Mouse (Mus musculus) embryonic stem cell, embryonic (primary cell): Measurements from ENCODE around the gene Patj.

Source experiments
- CTCF ChIA-PET, 4 experiments: fragments of 300-600 bp in 2 of 4; fragments of 350-600 bp in 2 of 4; sonication (Branson Sonifier 250); formaldehyde crosslinking; loops; one replicate each; lab custom pipeline; 2022; ENCODE audit warnings: inconsistent platforms in 2 of 4; lab: Charles Lee
- POLR2A ChIA-PET, 4 experiments: fragments of 300-600 bp in 2 of 4; fragments of 350-600 bp in 2 of 4; sonication (Branson Sonifier 250); formaldehyde crosslinking; loops; one replicate each; lab custom pipeline; 2022; ENCODE audit warnings: antibody characterized with exemption in 4 of 4, inconsistent platforms in 1 of 4; lab: Charles Lee

The Patj gene

DNA sequence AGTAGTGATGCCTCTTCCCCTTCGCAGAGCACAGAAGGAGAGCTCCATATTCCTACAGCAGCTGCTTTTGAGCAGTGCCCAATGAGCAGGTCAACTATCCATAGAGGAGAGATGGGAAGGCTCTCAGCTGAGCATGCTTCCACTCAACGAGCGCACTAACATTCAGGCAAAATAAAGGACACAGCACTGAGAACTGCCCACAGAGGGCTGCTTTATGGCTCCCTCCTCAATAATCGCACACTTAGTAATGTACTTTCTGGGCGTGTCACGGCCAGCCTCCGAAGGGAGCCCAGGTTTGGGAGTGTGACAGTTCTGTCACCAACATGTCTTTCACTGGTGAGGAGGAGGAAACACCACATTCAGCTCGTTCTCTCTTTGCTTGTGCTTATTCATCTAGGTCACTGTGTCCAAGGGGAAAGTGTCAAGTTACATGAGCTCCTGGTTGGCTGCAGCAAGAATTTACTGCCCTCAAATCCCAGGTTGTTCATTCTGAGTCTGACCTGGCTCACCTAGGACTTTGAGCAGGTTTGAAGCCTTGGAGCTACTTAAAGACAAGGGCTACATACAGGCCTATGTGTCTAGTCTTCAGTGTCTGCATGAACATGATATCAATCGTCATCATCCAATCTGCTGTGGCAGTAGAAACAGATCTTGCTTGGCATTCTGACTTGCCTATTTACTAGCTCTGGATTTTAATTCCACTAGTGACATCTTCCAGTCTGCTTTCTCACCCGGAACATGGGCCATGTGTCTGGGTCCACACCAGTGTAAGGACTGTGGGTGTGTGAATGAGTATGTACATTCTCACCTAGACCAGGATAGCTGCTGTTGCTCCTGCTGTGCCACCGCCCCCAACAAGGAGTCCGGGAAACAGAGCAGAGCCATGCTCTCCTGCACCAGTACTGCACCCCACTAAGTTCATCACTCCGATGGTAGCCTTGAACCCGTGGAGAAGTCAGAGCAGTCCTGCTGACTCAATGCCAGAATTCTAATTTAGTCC is 371.8 kb downstream of the Patj start:
- POLR2A ChIA-PET, result interaction anchor here in 3 of 4 experiments (0.6 to 2.2 kb wide), 11 partner anchors 11 to 40 kb away, joined by 3 to 8 read pairs (median 5); no protein-coding TSS in a partner anchor

More for the DNA sequence above, 371.8 kb downstream of the Patj start:
- CTCF ChIA-PET, result interaction anchor here in 3 of 4 experiments (0.5 to 0.6 kb wide), 4 partner anchors 11 to 1083 kb away, joined by 3 to 6 read pairs (median 3); no protein-coding TSS in a partner anchor
